Mouse (Mus musculus): ENCODE results near the gene Nop53. TPM values are rescaled to one million over a fixed set of nuclear protein-coding genes. Genes with fewer than 3 reads are reported as not detected.

The Nop53 gene
- polyA plus RNA-seq, 1 experiment from 2014 or later, result 196 TPM

Other genes with a start within 250 kb of the Nop53 start
- gene Obox5, start 195.9 kb downstream of the Nop53 start, polyA plus RNA-seq (2015; fragmentation: Nextera tagmentation; extraction: Ambion mirVana), result not detected in 2 replicates
- gene Obox6, start 106.4 kb downstream of the Nop53 start, polyA plus RNA-seq (2015; fragmentation: Nextera tagmentation; extraction: Ambion mirVana), result not detected in 2 replicates
- gene Crx, start 66.1 kb downstream of the Nop53 start, polyA plus RNA-seq (2015; fragmentation: Nextera tagmentation; extraction: Ambion mirVana), result not detected in 2 replicates
- not detected in 2 replicates for gene Crxos, start 63.5 kb downstream of the Nop53 start, polyA plus RNA-seq (2015; fragmentation: Nextera tagmentation; extraction: Ambion mirVana)
- 871 and 889 TPM in 2 replicates for gene Selenow, start 23.7 kb downstream of the Nop53 start, polyA plus RNA-seq (2015; fragmentation: Nextera tagmentation; extraction: Ambion mirVana)
- gene Ehd2, start 21.5 kb upstream of the Nop53 start, polyA plus RNA-seq (2015; fragmentation: Nextera tagmentation; extraction: Ambion mirVana), result 62.8 and 71.1 TPM in 2 replicates
- 7.2 and 7.5 TPM in 2 replicates for gene Bicra, start 101.8 kb upstream of the Nop53 start, polyA plus RNA-seq (2015; fragmentation: Nextera tagmentation; extraction: Ambion mirVana)
- gene Zfp541, start 115.7 kb upstream of the Nop53 start, polyA plus RNA-seq (2015; fragmentation: Nextera tagmentation; extraction: Ambion mirVana), result 0.07 TPM in 1 of 2 replicates, not detected in the other
- 238 and 277 TPM in 2 replicates for gene Napa, start 152.4 kb upstream of the Nop53 start, polyA plus RNA-seq (2015; fragmentation: Nextera tagmentation; extraction: Ambion mirVana)
- gene Kptn, start 173.8 kb upstream of the Nop53 start, polyA plus RNA-seq (2015; fragmentation: Nextera tagmentation; extraction: Ambion mirVana), result 31.2 and 32.7 TPM in 2 replicates
- gene Slc8a2, start 183.8 kb upstream of the Nop53 start, polyA plus RNA-seq (2015; fragmentation: Nextera tagmentation; extraction: Ambion mirVana), result 0.08 and 0.14 TPM in 2 replicates
- gene Meis3, start 229.0 kb upstream of the Nop53 start, polyA plus RNA-seq (2015; fragmentation: Nextera tagmentation; extraction: Ambion mirVana), result 18.3 and 19.8 TPM in 2 replicates

Measured in limb, embryonic 15.5 days (tissue).